Mouse (Mus musculus) MEL (cell line): ENCODE data around the gene Atp5s. TPM values are rescaled to one million over a fixed set of nuclear protein-coding genes. Genes with fewer than 3 reads are reported as not detected.

ENCODE experiments used
- DNase-seq: peaks from one replicate; pipeline ENCODE4 v3.0.0; 2011; ENCODE audit warnings: low read depth, low spot score
- H3K27ac ChIP-seq: 2 replicates; pipeline ENCODE4 v1.5.1; 2012; ENCODE audit warnings: low read depth, mild to moderate bottlenecking, control low read depth, low read length, moderate library complexity; ENCODE audit not compliant: control insufficient read depth
- H3K27me3 ChIP-seq, 2 experiments: fragments of 150-350 bp in 1 of 2; sonication (generic) in 1 of 2; 2 replicates each; pipeline ENCODE4 v1.6.1; 2012; ENCODE audit warnings: low read length in 2 of 2, mild to moderate bottlenecking in 2 of 2, improper control_type of control experiment in 1 of 2, moderate library complexity in 1 of 2; ENCODE audit not compliant: insufficient read depth in 2 of 2, control insufficient read depth in 1 of 2
- H3K36me3 ChIP-seq, 2 experiments: 2 replicates each; pipeline ENCODE4 v1.6.1; 2012 to 2014; ENCODE audit warnings: low read length in 2 of 2, improper control_type of control experiment in 1 of 2, inconsistent platforms in 1 of 2, mild to moderate bottlenecking in 1 of 2; ENCODE audit not compliant: insufficient read depth in 2 of 2, control insufficient read depth in 1 of 2
- H3K4me1 ChIP-seq, 2 experiments: fragments of 150-350 bp in 1 of 2; sonication (generic) in 1 of 2; 2 replicates each; pipeline ENCODE4 v1.6.1; 2012; ENCODE audit warnings: low read length in 2 of 2, improper control_type of control experiment in 1 of 2, mild to moderate bottlenecking in 1 of 2; ENCODE audit not compliant: insufficient read depth in 2 of 2, control insufficient read depth in 1 of 2
- H3K4me3 ChIP-seq, 2 experiments: fragments of 150-350 bp in 1 of 2; sonication (generic) in 1 of 2; 2 replicates each; pipeline ENCODE4 v1.5.1; 2012; ENCODE audit warnings: low read depth in 2 of 2, low read length in 2 of 2, mild to moderate bottlenecking in 2 of 2, moderate library complexity in 2 of 2, control low read depth in 1 of 2, improper control_type of control experiment in 1 of 2; ENCODE audit not compliant: control insufficient read depth in 1 of 2, insufficient read depth in 1 of 2
- H3K79me2 ChIP-seq: 2 replicates; pipeline ENCODE4 v1.6.1; 2012; ENCODE audit warnings: mild to moderate bottlenecking, low read length, moderate library complexity; ENCODE audit not compliant: control insufficient read depth, poor library complexity, insufficient read depth
- H3K9ac ChIP-seq: 2 replicates; pipeline ENCODE4 v1.6.1; 2012; ENCODE audit warnings: low read depth, mild to moderate bottlenecking, control low read depth, low read length, moderate library complexity; ENCODE audit not compliant: control insufficient read depth, poor library complexity, severe bottlenecking
- H3K9me3 ChIP-seq: fragments of 150-350 bp; sonication (generic); replicated peaks from 2 replicates; pipeline ENCODE4 v1.6.1; 2012; ENCODE audit warnings: mild to moderate bottlenecking, low read length, improper control_type of control experiment, moderate library complexity; ENCODE audit not compliant: insufficient read depth
- BHLHE40 ChIP-seq: IDR thresholded peaks from 2 replicates; pipeline ENCODE4 v1.6.1; 2012; ENCODE audit warnings: low read depth, mild to moderate bottlenecking, inconsistent platforms, low read length, improper control_type of control experiment, borderline replicate concordance
- CTCF ChIP-seq, 3 experiments: IDR thresholded peaks in 2 of 3; conservative IDR thresholded peaks in 1 of 3; 2 replicates each; pipeline ENCODE4 v1.5.1; 2011 to 2012; ENCODE audit warnings: low read length in 3 of 3, low read depth in 2 of 3, mild to moderate bottlenecking in 2 of 3, improper control_type of control experiment in 1 of 3, inconsistent platforms in 1 of 3, mixed read lengths in 1 of 3, moderate library complexity in 1 of 3; ENCODE audit not compliant: control insufficient read depth in 1 of 3, insufficient read depth in 1 of 3, poor library complexity in 1 of 3, severe bottlenecking in 1 of 3
- ELF1 ChIP-seq: IDR thresholded peaks from 2 replicates; pipeline ENCODE4 v1.6.1; 2014; ENCODE audit warnings: low read depth, mild to moderate bottlenecking, inconsistent platforms, low read length, improper control_type of control experiment, moderate library complexity
- EP300 ChIP-seq, 2 experiments: IDR thresholded peaks; 2 replicates each; pipeline ENCODE4 v1.6.1; 2011; ENCODE audit warnings: improper control_type of control experiment in 2 of 2, low read length in 2 of 2, low read depth in 1 of 2, mild to moderate bottlenecking in 1 of 2
- ETS1 ChIP-seq: IDR thresholded peaks from 2 replicates; pipeline ENCODE4 v1.6.1; 2012; ENCODE audit warnings: low read depth, mild to moderate bottlenecking, inconsistent platforms, low read length, improper control_type of control experiment, moderate library complexity
- GATA1 ChIP-seq: IDR thresholded peaks from 2 replicates; pipeline ENCODE4 v1.6.1; 2011; ENCODE audit warnings: low read depth, low read length, improper control_type of control experiment
- HCFC1 ChIP-seq: IDR thresholded peaks from 2 replicates; pipeline ENCODE4 v1.6.1; 2012; ENCODE audit warnings: low read depth, mild to moderate bottlenecking, inconsistent platforms, low read length, improper control_type of control experiment, moderate library complexity
- MAFK ChIP-seq: IDR thresholded peaks from 2 replicates; pipeline ENCODE4 v1.6.1; 2011; ENCODE audit warnings: low read depth, mild to moderate bottlenecking, low read length, improper control_type of control experiment, borderline replicate concordance
- MAX ChIP-seq: IDR thresholded peaks from 2 replicates; pipeline ENCODE4 v1.6.1; 2011; ENCODE audit warnings: low read length, improper control_type of control experiment
- MAZ ChIP-seq: IDR thresholded peaks from 2 replicates; pipeline ENCODE4 v1.6.1; 2012; ENCODE audit warnings: low read depth, mild to moderate bottlenecking, inconsistent platforms, low read length, improper control_type of control experiment
- MEF2A ChIP-seq: IDR thresholded peaks from 2 replicates; pipeline ENCODE4 v1.6.1; 2014; ENCODE audit warnings: low read depth, mild to moderate bottlenecking, inconsistent platforms, low read length, improper control_type of control experiment; ENCODE audit not compliant: poor library complexity, insufficient replicate concordance, severe bottlenecking; ENCODE audit errors: extremely low read depth
- NRF1 ChIP-seq: IDR thresholded peaks from 2 replicates; pipeline ENCODE4 v1.6.1; 2014; ENCODE audit warnings: low read depth, mild to moderate bottlenecking, inconsistent platforms, low read length, improper control_type of control experiment, moderate library complexity; ENCODE audit not compliant: poor library complexity, insufficient read depth, severe bottlenecking
- POLR2A ChIP-seq, 2 experiments: IDR thresholded peaks; 2 replicates each; pipeline ENCODE4 v1.6.1; 2011 to 2012; ENCODE audit warnings: low read length in 2 of 2, mild to moderate bottlenecking in 2 of 2, control low read depth in 1 of 2, improper control_type of control experiment in 1 of 2, low read depth in 1 of 2, moderate library complexity in 1 of 2; ENCODE audit not compliant: control insufficient read depth in 1 of 2, insufficient read depth in 1 of 2, poor library complexity in 1 of 2
- RAD21 ChIP-seq: IDR thresholded peaks from 2 replicates; pipeline ENCODE4 v1.6.1; 2011; ENCODE audit warnings: mild to moderate bottlenecking, low read depth, low read length, improper control_type of control experiment
- SMC3 ChIP-seq: IDR thresholded peaks from 2 replicates; pipeline ENCODE4 v1.6.1; 2011; ENCODE audit warnings: low read depth, low read length, improper control_type of control experiment
- TAL1 ChIP-seq: IDR thresholded peaks from 2 replicates; pipeline ENCODE4 v1.6.1; 2012; ENCODE audit warnings: mild to moderate bottlenecking, inconsistent platforms, low read length, moderate library complexity, mixed read lengths
- TBP ChIP-seq: IDR thresholded peaks from 2 replicates; pipeline ENCODE4 v1.8.0; 2011; ENCODE audit warnings: low read depth, low read length, improper control_type of control experiment
- TCF12 ChIP-seq: IDR thresholded peaks from 2 replicates; pipeline ENCODE4 v1.6.1; 2014; ENCODE audit warnings: low read depth, mild to moderate bottlenecking, inconsistent platforms, low read length, improper control_type of control experiment, moderate library complexity
- UBTF ChIP-seq: IDR thresholded peaks from 2 replicates; pipeline ENCODE4 v1.6.1; 2012; ENCODE audit warnings: low read depth, mild to moderate bottlenecking, inconsistent platforms, low read length, improper control_type of control experiment, moderate library complexity, borderline replicate concordance; ENCODE audit not compliant: insufficient read depth
- USF2 ChIP-seq, 2 experiments: IDR thresholded peaks; 2 replicates each; pipeline ENCODE4 v1.6.1; 2011 to 2012; ENCODE audit warnings: improper control_type of control experiment in 2 of 2, low read length in 2 of 2, borderline replicate concordance in 1 of 2, inconsistent platforms in 1 of 2, low read depth in 1 of 2, mild to moderate bottlenecking in 1 of 2; ENCODE audit not compliant: insufficient read depth in 1 of 2
- ZC3H11A ChIP-seq: IDR thresholded peaks from 2 replicates; pipeline ENCODE4 v1.6.1; 2012; ENCODE audit warnings: low read depth, mild to moderate bottlenecking, inconsistent platforms, low read length, improper control_type of control experiment
- ZKSCAN1 ChIP-seq: IDR thresholded peaks from 2 replicates; pipeline ENCODE4 v1.6.1; 2012; ENCODE audit warnings: low read depth, mild to moderate bottlenecking, inconsistent platforms, low read length, improper control_type of control experiment, moderate library complexity
- ZMIZ1 ChIP-seq: IDR thresholded peaks from 2 replicates; pipeline ENCODE4 v1.6.1; 2012; ENCODE audit warnings: low read depth, mild to moderate bottlenecking, inconsistent platforms, low read length, improper control_type of control experiment, moderate library complexity
- polyA plus RNA-seq, 2 experiments: library from polyadenylated mRNA; stranded (reverse) in 1 of 2; unstranded in 1 of 2; fragments of >175 nt in 1 of 2; fragments of >200 nt in 1 of 2; gene quantifications; 2 replicates each; pipeline versions ENCODE4 v1.2.1 to v1.2.4; 2012; ENCODE audit warnings: low replicate concordance in 2 of 2, low read depth in 1 of 2; ENCODE audit not compliant: insufficient read length in 2 of 2, insufficient read depth in 1 of 2, missing spikeins in 1 of 2
- total RNA-seq: library from RNA; depleted of rRNA; stranded (reverse); fragments of 300-350 nt; gene quantifications from 2 replicates; pipeline ENCODE4 v1.2.3, GENCODE M21; 2012

Gene Atp5s
- total and polyA plus RNA-seq, 3 experiments, result 12.7 to 13.7 TPM; not detected in 1

GRCm38 (mm10) chr12:69690714-69691113 is 34.0 kb upstream of the Atp5s start:
- no peak overlapping the region for H3K9ac ChIP-seq
- no peaks in the 10 kb centered on the region for H3K79me2 ChIP-seq
- H3K4me3 ChIP-seq, result no peak overlapping the region
- no peak for DNase-seq
- peaks cover 0 to 2% of the 10 kb centered on the region in 2 experiments; a peak in 1 of 4 replicates for H3K4me1 ChIP-seq
- H3K27ac ChIP-seq, result no peak overlapping the region
- TF ChIP-seq MAX (no peak), USF2 (IDR thresholded peaks at IDR 0.05; ENCODE audit: borderline replicate concordance in 1 of 2, insufficient read depth in 1 of 2, low read depth in 1 of 2, low read length in 2 of 2) (no peak), TCF12 (no peak), HCFC1 (no peak), POLR2A (IDR thresholded peaks at IDR 0.05; ENCODE audit: control insufficient read depth in 1 of 2, insufficient read depth in 1 of 2, low read depth in 1 of 2, low read length in 2 of 2, poor library complexity in 1 of 2) (no peak), NRF1 (no peak), MEF2A (no peak), ZC3H11A (no peak), GATA1 (no peak), EP300 (IDR thresholded peaks at IDR 0.05; ENCODE audit: low read depth in 1 of 2, low read length in 2 of 2) (no peak), ELF1 (no peak)
- H3K36me3 ChIP-seq, result no peaks in the 10 kb centered on the region
- no peaks in the 10 kb centered on the region for H3K9me3 ChIP-seq
- no peaks in the 10 kb centered on the region for H3K27me3 ChIP-seq

DNA sequence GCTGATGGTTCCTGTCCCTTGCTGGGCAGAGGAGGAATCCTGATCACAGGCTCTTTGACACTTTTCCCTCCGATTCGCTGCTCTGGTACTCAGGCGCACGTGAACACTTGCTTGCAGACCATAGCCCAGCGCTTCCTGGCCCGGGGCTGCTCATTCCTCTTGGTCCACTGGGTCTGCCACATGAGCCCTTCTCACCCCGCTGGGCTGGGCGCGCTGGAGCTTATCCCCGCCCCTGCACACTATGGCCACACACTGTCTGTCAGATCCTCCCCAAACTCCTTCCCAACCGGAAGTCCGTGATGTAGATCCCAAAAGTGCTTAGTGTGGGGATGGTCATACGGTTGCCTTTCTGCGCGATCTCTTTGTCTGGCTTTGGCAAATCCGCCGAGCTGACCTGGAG is 31.3 kb upstream of the Atp5s start:
- no peaks in the 10 kb centered on the region for H3K4me1 ChIP-seq
- no peak overlapping the region for H3K9ac ChIP-seq
- no peaks in the 10 kb centered on the region for H3K9me3 ChIP-seq
- no peak overlapping the region for H3K27ac ChIP-seq
- TF ChIP-seq MAFK (no peak), ZC3H11A (no peak), CTCF (IDR thresholded peaks at IDR 0.05 in 2 of 3, conservative IDR thresholded peaks at IDR 0.05 in 1 of 3; ENCODE audit: control insufficient read depth in 1 of 3, insufficient read depth in 1 of 3, low read depth in 2 of 3, low read length in 3 of 3, poor library complexity in 1 of 3, severe bottlenecking in 1 of 3) (no peak), ZKSCAN1 (no peak), USF2 (IDR thresholded peaks at IDR 0.05; ENCODE audit: borderline replicate concordance in 1 of 2, insufficient read depth in 1 of 2, low read depth in 1 of 2, low read length in 2 of 2) (no peak)
- TF ChIP-seq, all 39 proteins: peak for 0
- no peak for DNase-seq
- Histone ChIP-seq H3K79me2 (no peaks in the 10 kb centered on the region), H3K4me3 (no peak overlapping the region), H3K27me3 (no peaks in the 10 kb centered on the region), H3K36me3 (no peaks in the 10 kb centered on the region)

GRCm38 (mm10) chr12:69696746-69697145 is 28.0 kb upstream of the Atp5s start:
- Histone ChIP-seq H3K36me3 (no peaks in the 10 kb centered on the region; a peak in 1 of 4 replicates), H3K27me3 (no peaks in the 10 kb centered on the region), H3K9me3 (no peaks in the 10 kb centered on the region), H3K9ac (no peak overlapping the region), H3K4me1 (no peaks in the 10 kb centered on the region), H3K4me3 (no peak overlapping the region), H3K27ac (no peak overlapping the region), H3K79me2 (no peaks in the 10 kb centered on the region)
- peak; percentile 73 for DNase-seq
- TF ChIP-seq MAFK (no peak), BHLHE40 (no peak), RAD21 (peak; percentile 83), TCF12 (no peak), CTCF (IDR thresholded peaks at IDR 0.05 in 2 of 3, conservative IDR thresholded peaks at IDR 0.05 in 1 of 3; ENCODE audit: control insufficient read depth in 1 of 3, insufficient read depth in 1 of 3, low read depth in 2 of 3, low read length in 3 of 3, poor library complexity in 1 of 3, severe bottlenecking in 1 of 3) (peak; percentile 5 to 75 (median 62); a peak in 4 of 6 replicates), UBTF (no peak), EP300 (IDR thresholded peaks at IDR 0.05; ENCODE audit: low read depth in 1 of 2, low read length in 2 of 2) (no peak), HCFC1 (no peak), MAX (no peak), ETS1 (no peak), USF2 (IDR thresholded peaks at IDR 0.05; ENCODE audit: borderline replicate concordance in 1 of 2, insufficient read depth in 1 of 2, low read depth in 1 of 2, low read length in 2 of 2) (no peak), ZMIZ1 (no peak), TAL1 (no peak), MAZ (no peak), ZC3H11A (peak; percentile 48), TBP (no peak), SMC3 (peak; percentile 65)
